Mouse (Mus musculus): ENCODE measurements around the gene Ccdc170. TPM values are rescaled to one million over a fixed set of nuclear protein-coding genes. Genes with fewer than 3 reads are reported as not detected.

The Ccdc170 gene
- polyA plus RNA-seq, 1 experiment from 2014 or later: not detected

GRCm38 (mm10) chr10:4530638-4531235 is 48.4 kb downstream of the Ccdc170 start:
- WGBS (ENCODE audit: insufficient replicate concordance): 66% methylated on average over 9 of the region's 9 CpGs
- no peak overlapping the region for H3K4me3 ChIP-seq (ENCODE audit: low read depth, low read length)
- H3K4me1 ChIP-seq (ENCODE audit: control insufficient read depth, low read depth, low read length): no peaks in the 10 kb centered on the region
- H3K9ac ChIP-seq (ENCODE audit: low read depth, low read length): no peak overlapping the region
- H3K9me3 ChIP-seq (replicated peaks; ENCODE audit: control insufficient read depth, low read length): no peaks in the 10 kb centered on the region
- ATAC-seq (ENCODE audit: low read depth): no peak
- H3K4me2 ChIP-seq (ENCODE audit: low read depth, low read length): no peak overlapping the region
- no peak overlapping the region for H3K27ac ChIP-seq (ENCODE audit: low read length)
- H3K27me3 ChIP-seq (ENCODE audit: control insufficient read depth, insufficient read depth, low read depth, low read length): no peaks in the 10 kb centered on the region
- H3K36me3 ChIP-seq (ENCODE audit: control insufficient read depth, insufficient read depth): no peaks in the 10 kb centered on the region

DNA sequence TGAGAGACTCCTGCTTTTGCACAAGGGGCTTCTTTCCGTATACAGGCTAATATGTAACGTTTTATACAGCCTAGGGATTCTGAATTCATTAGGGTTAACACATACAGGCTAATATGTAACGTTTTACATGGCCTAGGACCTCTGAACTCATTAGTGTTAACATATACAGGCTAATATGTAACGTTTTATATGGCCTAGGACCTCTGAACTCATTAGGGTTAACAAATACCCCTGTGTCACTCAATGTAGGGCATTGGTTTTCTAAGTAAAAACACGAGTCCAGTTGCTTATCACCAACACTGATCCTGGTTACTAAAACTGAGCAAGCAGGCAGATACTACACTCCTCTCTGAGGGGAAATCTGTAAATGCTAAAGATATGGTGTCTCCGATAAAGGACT is 49.6 kb downstream of the Ccdc170 start:
- H3K36me3 ChIP-seq (ENCODE audit: control insufficient read depth, insufficient read depth): no peaks in the 10 kb centered on the region
- ATAC-seq (ENCODE audit: low read depth): no peak

DNA sequence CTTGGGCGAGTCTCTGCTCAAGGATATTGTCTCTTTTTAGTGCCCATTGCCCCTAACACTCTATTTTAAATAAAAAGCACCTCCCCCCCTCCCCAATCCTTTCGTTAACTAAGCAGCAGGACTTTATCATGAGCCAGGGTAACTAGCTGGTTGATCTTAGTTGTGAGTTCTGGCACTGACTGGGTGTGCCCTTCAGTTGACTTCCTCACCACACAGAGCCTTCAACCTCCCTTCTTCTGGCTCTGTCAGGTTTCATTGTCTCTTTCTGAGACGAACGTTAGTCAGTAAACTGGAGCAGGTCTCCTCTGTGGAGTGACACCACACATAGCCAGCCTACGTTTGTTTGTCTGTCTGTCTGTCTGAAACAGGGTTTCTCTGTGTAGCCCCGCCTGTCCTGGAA is 50.4 kb downstream of the Ccdc170 start:
- no peaks in the 10 kb centered on the region for H3K36me3 ChIP-seq (ENCODE audit: control insufficient read depth, insufficient read depth)
- no peak overlapping the region for H3K9ac ChIP-seq (ENCODE audit: low read depth, low read length)
- H3K27ac ChIP-seq (ENCODE audit: low read length): no peak overlapping the region
- H3K9me3 ChIP-seq (replicated peaks; ENCODE audit: control insufficient read depth, low read length): no peaks in the 10 kb centered on the region
- no peak overlapping the region for H3K4me2 ChIP-seq (ENCODE audit: low read depth, low read length)
- H3K4me1 ChIP-seq (ENCODE audit: control insufficient read depth, low read depth, low read length): no peaks in the 10 kb centered on the region
- no peaks in the 10 kb centered on the region for H3K27me3 ChIP-seq (ENCODE audit: control insufficient read depth, insufficient read depth, low read depth, low read length)
- ATAC-seq (ENCODE audit: low read depth): no peak
- H3K4me3 ChIP-seq (ENCODE audit: low read depth, low read length): no peak overlapping the region
- 51% methylated on average over 6 of the region's 6 CpGs for WGBS (ENCODE audit: insufficient replicate concordance)

More for the DNA sequence above, 49.6 kb downstream of the Ccdc170 start:
- H3K27me3 ChIP-seq (ENCODE audit: control insufficient read depth, insufficient read depth, low read depth, low read length): no peaks in the 10 kb centered on the region
- H3K4me3 ChIP-seq (ENCODE audit: low read depth, low read length): no peak overlapping the region
- no peaks in the 10 kb centered on the region for H3K9me3 ChIP-seq (replicated peaks; ENCODE audit: control insufficient read depth, low read length)
- no peak overlapping the region for H3K4me2 ChIP-seq (ENCODE audit: low read depth, low read length)
- 44% methylated on average over 6 of the region's 6 CpGs for WGBS (ENCODE audit: insufficient replicate concordance)
- no peak overlapping the region for H3K27ac ChIP-seq (ENCODE audit: low read length)
- H3K4me1 ChIP-seq (ENCODE audit: control insufficient read depth, low read depth, low read length): no peaks in the 10 kb centered on the region
- H3K9ac ChIP-seq (ENCODE audit: low read depth, low read length): no peak overlapping the region

- WGBS (ENCODE audit: insufficient replicate concordance): 63% methylated on average over 11 of the region's 11 CpGs
- Histone ChIP-seq H3K27me3 (ENCODE audit: control insufficient read depth, insufficient read depth, low read depth, low read length) (no peaks in the 10 kb centered on the region), H3K27ac (ENCODE audit: low read length) (no peak overlapping the region), H3K9me3 (replicated peaks; ENCODE audit: control insufficient read depth, low read length) (no peaks in the 10 kb centered on the region), H3K4me2 (ENCODE audit: low read depth, low read length) (no peak overlapping the region), H3K36me3 (ENCODE audit: control insufficient read depth, insufficient read depth) (no peaks in the 10 kb centered on the region), H3K9ac (ENCODE audit: low read depth, low read length) (no peak overlapping the region), H3K4me1 (ENCODE audit: control insufficient read depth, low read depth, low read length) (no peaks in the 10 kb centered on the region), H3K4me3 (ENCODE audit: low read depth, low read length) (no peak overlapping the region)
- no peak for ATAC-seq (ENCODE audit: low read depth)
Measured at GRCm38 (mm10) chr10:4533873-4534272, 51.6 kb downstream of the Ccdc170 start.

GRCm38 (mm10) chr10:4545550-4545949 is 63.2 kb downstream of the Ccdc170 start:
- H3K27ac ChIP-seq (ENCODE audit: low read length): no peak overlapping the region
- no peak overlapping the region for H3K4me3 ChIP-seq (ENCODE audit: low read depth, low read length)
- 61% methylated on average over 2 of the region's 2 CpGs for WGBS (ENCODE audit: insufficient replicate concordance)
- H3K27me3 ChIP-seq (ENCODE audit: control insufficient read depth, insufficient read depth, low read depth, low read length): no peaks in the 10 kb centered on the region
- H3K36me3 ChIP-seq (ENCODE audit: control insufficient read depth, insufficient read depth): no peaks in the 10 kb centered on the region
- H3K4me2 ChIP-seq (ENCODE audit: low read depth, low read length): no peak overlapping the region
- no peaks in the 10 kb centered on the region for H3K4me1 ChIP-seq (ENCODE audit: control insufficient read depth, low read depth, low read length)
- H3K9me3 ChIP-seq (replicated peaks; ENCODE audit: control insufficient read depth, low read length): peaks cover 3% of the 10 kb centered on the region
- no peak for ATAC-seq (ENCODE audit: low read depth)
- no peak overlapping the region for H3K9ac ChIP-seq (ENCODE audit: low read depth, low read length)

DNA sequence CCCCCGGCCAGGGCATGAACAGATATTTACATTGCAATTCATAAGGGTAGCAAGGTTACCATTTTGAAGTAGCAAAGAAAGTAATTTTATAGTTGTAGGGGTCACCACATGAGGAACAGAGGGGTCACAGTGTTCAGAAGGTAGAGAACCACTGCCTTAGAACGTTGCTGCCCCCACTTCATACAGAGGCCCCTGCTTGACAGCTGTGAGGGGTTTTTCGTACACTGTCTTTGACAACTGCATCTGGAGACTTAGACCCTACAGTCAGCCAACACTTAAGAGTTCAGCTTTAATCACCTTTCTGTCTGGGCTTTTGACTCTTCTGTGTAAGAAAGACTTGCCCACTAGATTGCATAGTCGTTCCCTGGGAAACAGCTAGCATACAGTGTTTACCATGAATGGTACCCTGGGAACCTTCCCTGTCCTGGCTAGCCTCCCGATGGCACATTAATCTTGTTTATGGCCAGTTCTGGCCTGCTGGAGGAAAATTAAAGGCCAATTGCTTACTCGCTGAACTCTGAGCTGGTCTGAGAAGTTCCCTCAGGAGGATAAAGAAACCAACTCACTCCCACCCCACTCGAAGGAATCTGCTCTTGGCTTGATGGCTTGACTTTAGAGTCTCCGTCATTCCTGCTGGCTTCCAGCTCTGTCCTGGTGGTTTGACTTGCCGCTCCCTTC is 71.3 kb downstream of the Ccdc170 start:
- WGBS (ENCODE audit: insufficient replicate concordance): 54% methylated on average over 9 of the region's 9 CpGs
- Histone ChIP-seq H3K36me3 (ENCODE audit: control insufficient read depth, insufficient read depth) (no peaks in the 10 kb centered on the region), H3K4me1 (ENCODE audit: control insufficient read depth, low read depth, low read length) (no peaks in the 10 kb centered on the region), H3K4me3 (ENCODE audit: low read depth, low read length) (no peak overlapping the region), H3K27me3 (ENCODE audit: control insufficient read depth, insufficient read depth, low read depth, low read length) (no peaks in the 10 kb centered on the region), H3K9me3 (replicated peaks; ENCODE audit: control insufficient read depth, low read length) (no peaks in the 10 kb centered on the region), H3K27ac (ENCODE audit: low read length) (no peak overlapping the region), H3K9ac (ENCODE audit: low read depth, low read length) (no peak overlapping the region), H3K4me2 (ENCODE audit: low read depth, low read length) (no peak overlapping the region)
- no peak for ATAC-seq (ENCODE audit: low read depth)

- Histone ChIP-seq H3K4me2 (ENCODE audit: low read depth, low read length) (no peak overlapping the region), H3K4me1 (ENCODE audit: control insufficient read depth, low read depth, low read length) (no peaks in the 10 kb centered on the region), H3K4me3 (ENCODE audit: low read depth, low read length) (no peak overlapping the region), H3K27ac (ENCODE audit: low read length) (no peak overlapping the region), H3K27me3 (ENCODE audit: control insufficient read depth, insufficient read depth, low read depth, low read length) (no peaks in the 10 kb centered on the region), H3K9ac (ENCODE audit: low read depth, low read length) (no peak overlapping the region), H3K36me3 (ENCODE audit: control insufficient read depth, insufficient read depth) (no peaks in the 10 kb centered on the region), H3K9me3 (replicated peaks; ENCODE audit: control insufficient read depth, low read length) (no peaks in the 10 kb centered on the region)
- 58% methylated on average over 3 of the region's 3 CpGs for WGBS (ENCODE audit: insufficient replicate concordance)
- no peak for ATAC-seq (ENCODE audit: low read depth)
Measured at GRCm38 (mm10) chr10:4556842-4557377, 74.6 kb downstream of the Ccdc170 start.

DNA sequence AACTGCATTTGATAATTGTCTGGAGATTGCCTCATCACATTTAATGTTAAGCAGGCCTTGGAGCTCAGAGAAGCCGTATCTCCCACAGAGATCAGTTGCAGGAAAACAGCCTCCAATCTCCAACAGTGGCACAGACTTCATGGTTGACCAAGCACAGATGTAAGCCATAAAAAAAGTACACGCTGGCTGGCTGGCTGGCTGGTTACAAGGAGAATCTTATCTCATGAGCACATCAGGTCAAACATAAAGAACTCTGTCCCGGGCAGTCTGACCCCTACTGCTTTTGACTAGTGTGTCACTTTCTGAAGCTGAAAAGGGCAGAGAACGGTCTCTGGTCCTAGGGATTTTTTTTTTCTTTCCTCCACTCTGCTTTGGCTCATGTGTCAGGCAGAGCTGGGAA is 76.8 kb downstream of the Ccdc170 start:
- H3K27ac ChIP-seq (ENCODE audit: low read length): no peak overlapping the region
- no peaks in the 10 kb centered on the region for H3K36me3 ChIP-seq (ENCODE audit: control insufficient read depth, insufficient read depth)
- H3K9me3 ChIP-seq (replicated peaks; ENCODE audit: control insufficient read depth, low read length): no peaks in the 10 kb centered on the region
- no peak overlapping the region for H3K4me3 ChIP-seq (ENCODE audit: low read depth, low read length)
- no peak for ATAC-seq (ENCODE audit: low read depth)
- no peak overlapping the region for H3K4me2 ChIP-seq (ENCODE audit: low read depth, low read length)
- H3K9ac ChIP-seq (ENCODE audit: low read depth, low read length): no peak overlapping the region
- H3K4me1 ChIP-seq (ENCODE audit: control insufficient read depth, low read depth, low read length): no peaks in the 10 kb centered on the region
- no peaks in the 10 kb centered on the region for H3K27me3 ChIP-seq (ENCODE audit: control insufficient read depth, insufficient read depth, low read depth, low read length)
- 38% methylated on average over 4 of the region's 4 CpGs for WGBS (ENCODE audit: insufficient replicate concordance)

DNA sequence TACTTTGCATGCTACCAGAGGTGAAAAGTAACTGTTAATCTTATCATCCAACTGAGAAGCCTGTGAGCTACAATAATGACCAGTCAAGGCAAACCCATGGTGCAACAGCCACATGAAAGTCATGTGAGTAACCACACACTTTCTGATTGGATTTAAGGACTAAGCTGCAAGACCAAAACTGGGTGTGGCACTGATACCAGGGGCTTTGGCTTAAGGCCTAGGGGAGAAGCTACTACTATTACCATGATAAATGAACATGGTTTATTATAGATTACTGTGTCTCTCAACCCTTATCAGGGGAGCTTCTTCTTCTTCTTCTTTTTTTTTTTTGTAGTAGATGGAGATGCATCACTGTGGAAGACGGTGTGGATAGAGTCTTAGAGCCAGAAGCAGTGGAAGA is 82.8 kb downstream of the Ccdc170 start:
- H3K4me1 ChIP-seq (ENCODE audit: control insufficient read depth, low read depth, low read length): no peaks in the 10 kb centered on the region
- no peak overlapping the region for H3K4me2 ChIP-seq (ENCODE audit: low read depth, low read length)
- no peak overlapping the region for H3K4me3 ChIP-seq (ENCODE audit: low read depth, low read length)
- no peak for ATAC-seq (ENCODE audit: low read depth)
- H3K27ac ChIP-seq (ENCODE audit: low read length): no peak overlapping the region
- H3K9ac ChIP-seq (ENCODE audit: low read depth, low read length): no peak overlapping the region
- H3K36me3 ChIP-seq (ENCODE audit: control insufficient read depth, insufficient read depth): no peaks in the 10 kb centered on the region
- H3K27me3 ChIP-seq (ENCODE audit: control insufficient read depth, insufficient read depth, low read depth, low read length): no peaks in the 10 kb centered on the region
- WGBS (ENCODE audit: insufficient replicate concordance): 63% methylated on average over 1 of the region's 1 CpGs
- H3K9me3 ChIP-seq (replicated peaks; ENCODE audit: control insufficient read depth, low read length): no peaks in the 10 kb centered on the region
